Mouse (Mus musculus): ENCODE measurements at regions not wholly inside any gene's neighbourhood (a gene's known extent, or its start where the extent isn't known, plus 50 kb on each side); places are given as distances from the start of the nearest gene placed in this dataset.

DNA sequence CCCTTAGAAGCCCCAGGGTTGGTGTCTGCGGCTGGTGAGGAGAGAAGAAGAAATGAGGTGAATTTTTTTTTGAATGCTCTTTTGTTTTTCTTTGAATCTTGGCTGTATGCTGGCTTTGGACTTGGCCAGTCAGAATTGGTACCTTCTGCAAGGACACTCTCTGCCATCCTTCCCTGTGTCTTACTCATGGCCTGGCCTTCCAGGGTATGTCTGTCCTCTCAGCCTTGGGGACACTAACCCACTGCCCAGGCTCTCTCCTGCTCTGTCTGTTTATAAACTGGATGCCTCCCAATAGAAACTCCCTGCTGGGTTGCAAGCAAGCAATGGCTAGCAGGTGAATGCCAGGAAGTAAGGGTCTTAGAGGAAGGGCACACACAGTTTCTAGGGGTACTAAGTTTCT is 110.4 kb upstream of the Sdk2 start:
- peaks cover 23% of the 10 kb centered on the region for H3K4me1 ChIP-seq (ENCODE audit: insufficient read depth, low read length)
- peak overlapping the region; percentile 56; the same call in 1 of the 2 replicates for H3K27ac ChIP-seq
- WGBS, result 43% methylated on average over 1 of the region's 1 CpGs
- ATAC-seq (no peak), DNase-seq (ENCODE audit: low spot score) (no peak)
- H3K9ac ChIP-seq (replicated peaks; ENCODE audit: low read length), result no peak overlapping the region
- no peaks in the 10 kb centered on the region for H3K9me3 ChIP-seq (ENCODE audit: low read length)
- no peaks in the 10 kb centered on the region for H3K36me3 ChIP-seq (ENCODE audit: insufficient read depth, low read length)
- TF ChIP-seq CTCF (IDR thresholded peaks at IDR 0.05; ENCODE audit: low read depth), result no peak
- H3K27me3 ChIP-seq (ENCODE audit: insufficient read depth, low read length), result no peaks in the 10 kb centered on the region
- no peak overlapping the region for H3K4me2 ChIP-seq (ENCODE audit: low read depth, low read length)
- no peak overlapping the region for H3K4me3 ChIP-seq (ENCODE audit: low read length)

DNA sequence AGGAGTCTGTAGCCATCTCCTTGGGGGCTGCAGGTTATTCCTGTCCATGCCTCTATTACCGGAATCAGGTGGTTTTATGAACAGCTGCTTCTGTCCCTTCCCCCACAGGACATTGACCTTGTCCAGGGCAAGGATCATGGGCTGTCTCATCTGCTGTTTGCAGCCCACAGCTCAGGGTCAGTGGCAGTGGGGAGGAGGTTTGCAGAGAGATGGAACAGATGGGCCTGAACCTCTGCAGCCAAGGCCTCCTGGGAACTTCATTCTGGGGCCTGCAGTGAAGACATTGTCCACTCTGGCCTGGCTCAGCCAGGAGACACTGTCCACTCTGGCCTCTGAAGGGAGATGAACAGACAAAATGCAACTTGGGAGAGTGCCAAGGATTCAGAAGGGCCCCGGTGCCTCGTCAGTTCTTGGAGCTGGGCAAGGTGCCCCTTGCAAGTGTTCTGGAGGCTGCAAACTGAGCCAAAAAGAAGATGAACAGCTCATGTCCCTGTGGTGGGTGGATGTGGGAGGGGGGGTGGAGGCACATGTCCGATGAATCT is 109.9 kb upstream of the Sdk2 start:
- peak; percentile 64 for DNase-seq (ENCODE audit: low spot score)
- Histone ChIP-seq H3K4me3 (ENCODE audit: low read length) (no peak overlapping the region), H3K9ac (replicated peaks; ENCODE audit: low read length) (no peak overlapping the region), H3K4me2 (ENCODE audit: low read depth, low read length) (no peak overlapping the region), H3K27ac (peak overlapping the region; percentile 56; the same call in 1 of the 2 replicates), H3K36me3 (ENCODE audit: insufficient read depth, low read length) (no peaks in the 10 kb centered on the region), H3K27me3 (ENCODE audit: insufficient read depth, low read length) (no peaks in the 10 kb centered on the region), H3K9me3 (ENCODE audit: low read length) (no peaks in the 10 kb centered on the region), H3K4me1 (ENCODE audit: insufficient read depth, low read length) (peaks cover 23% of the 10 kb centered on the region)
- no peak for TF ChIP-seq CTCF (IDR thresholded peaks at IDR 0.05; ENCODE audit: low read depth)
- 33% methylated on average over 4 of the region's 4 CpGs for WGBS
- ATAC-seq, result no peak

DNA sequence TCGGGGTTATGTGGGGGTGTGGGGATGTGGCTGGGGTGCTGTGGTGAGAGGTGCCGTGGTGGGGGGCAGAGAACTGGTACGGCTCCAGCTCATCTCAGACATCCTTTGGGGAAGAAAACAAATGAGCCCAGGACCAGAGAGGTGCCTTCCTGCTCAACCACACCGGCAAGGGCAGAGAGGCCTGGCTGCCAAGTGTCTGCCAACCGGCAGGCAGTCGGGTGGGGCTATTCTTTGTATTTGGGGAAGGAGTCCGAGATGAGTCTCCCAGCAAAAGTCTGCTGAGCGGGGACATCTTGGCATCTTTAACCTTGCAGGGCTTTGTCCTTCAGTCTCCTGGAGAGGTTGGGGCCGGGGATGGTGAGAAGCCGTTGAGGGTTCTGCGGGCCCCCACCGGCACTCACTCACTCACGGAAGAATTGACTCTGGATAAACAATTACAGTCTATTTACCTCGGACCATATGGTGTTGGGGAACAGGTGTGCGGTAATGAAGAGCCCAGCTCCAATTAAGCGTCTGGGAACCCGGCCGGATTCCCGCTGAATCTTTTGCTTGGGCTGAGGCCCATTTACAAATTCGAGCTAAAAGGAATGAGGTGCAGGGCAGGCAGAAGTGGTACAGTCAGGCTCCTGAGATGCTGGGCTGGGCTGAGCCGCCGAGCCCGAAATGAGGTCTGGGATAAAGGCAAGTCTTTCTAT is 108.7 kb upstream of the Sdk2 start:
- TF ChIP-seq CTCF (IDR thresholded peaks at IDR 0.05; ENCODE audit: low read depth), result no peak
- ATAC-seq, result peak; percentile 60
- no peak overlapping the region for H3K4me2 ChIP-seq (ENCODE audit: low read depth, low read length)

DNA sequence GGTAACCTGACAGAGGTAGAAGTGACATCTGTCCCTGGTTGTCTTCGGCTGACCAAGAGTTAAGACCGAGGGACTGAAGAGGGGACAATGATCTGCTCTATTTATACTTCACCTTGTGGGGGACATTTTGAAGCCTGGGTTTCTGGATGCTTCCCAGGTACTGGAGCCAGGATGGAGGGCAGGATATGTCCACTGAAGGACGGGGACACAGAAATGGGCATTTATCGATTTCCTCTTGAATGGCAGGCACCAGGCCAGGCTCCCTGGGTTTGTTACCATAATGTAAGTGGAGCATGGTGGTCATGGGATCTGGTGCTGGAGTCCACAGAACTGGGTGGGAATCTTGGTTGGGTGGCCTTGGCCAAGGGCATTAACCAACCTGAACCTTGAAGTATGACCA is 108.0 kb upstream of the Sdk2 start:
- H3K4me3 ChIP-seq (ENCODE audit: low read length), result no peak overlapping the region
- DNase-seq (ENCODE audit: low spot score) (no peak), ATAC-seq (no peak)
- H3K4me1 ChIP-seq (ENCODE audit: insufficient read depth, low read length), result peaks cover 23% of the 10 kb centered on the region
- no peaks in the 10 kb centered on the region for H3K9me3 ChIP-seq (ENCODE audit: low read length)
- no peak overlapping the region for H3K4me2 ChIP-seq (ENCODE audit: low read depth, low read length)
- 73% methylated on average over 4 of the region's 4 CpGs for WGBS
- no peaks in the 10 kb centered on the region for H3K27me3 ChIP-seq (ENCODE audit: insufficient read depth, low read length)
- peak overlapping the region; percentile 56 for H3K27ac ChIP-seq
- TF ChIP-seq CTCF (IDR thresholded peaks at IDR 0.05; ENCODE audit: low read depth), result no peak
- H3K36me3 ChIP-seq (ENCODE audit: insufficient read depth, low read length), result no peaks in the 10 kb centered on the region
- H3K9ac ChIP-seq (replicated peaks; ENCODE audit: low read length), result no peak overlapping the region

More for the DNA sequence above, 108.7 kb upstream of the Sdk2 start:
- Histone ChIP-seq H3K4me3 (ENCODE audit: low read length) (no peak overlapping the region), H3K36me3 (ENCODE audit: insufficient read depth, low read length) (no peaks in the 10 kb centered on the region), H3K27ac (peak overlapping the region; percentile 56), H3K9ac (replicated peaks; ENCODE audit: low read length) (no peak overlapping the region), H3K9me3 (ENCODE audit: low read length) (no peaks in the 10 kb centered on the region), H3K4me1 (ENCODE audit: insufficient read depth, low read length) (peaks cover 23% of the 10 kb centered on the region), H3K27me3 (ENCODE audit: insufficient read depth, low read length) (no peaks in the 10 kb centered on the region)
- peak; percentile 83 for DNase-seq (ENCODE audit: low spot score)
- whole genome bisulfite sequencing, result 24% methylated on average over 23 of the region's 23 CpGs

DNA sequence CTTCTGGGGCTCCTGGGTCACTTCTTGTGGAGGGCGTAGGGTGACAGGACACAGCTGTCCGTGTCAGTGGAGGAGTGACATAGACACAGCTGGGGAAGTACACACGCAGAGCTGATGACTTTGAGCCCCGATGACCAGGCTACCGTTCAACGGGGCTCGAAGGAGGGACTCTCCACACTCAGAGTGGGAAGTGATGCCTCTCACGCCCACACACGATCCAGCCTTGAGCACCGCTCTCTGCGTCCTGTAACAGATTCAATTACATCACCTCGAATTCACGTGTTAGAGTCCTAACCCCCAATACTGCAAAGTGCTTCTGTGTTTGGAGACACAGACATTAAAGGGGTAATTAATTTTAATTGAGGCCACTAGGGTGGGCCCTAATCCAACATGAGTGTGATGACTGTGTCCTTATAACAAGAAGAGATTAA is 101.4 kb upstream of the Sdk2 start:
- no peak overlapping the region for H3K4me2 ChIP-seq (ENCODE audit: low read depth, low read length)
- DNase-seq (ENCODE audit: low spot score), result peak; percentile 55
- H3K4me1 ChIP-seq (ENCODE audit: insufficient read depth, low read length), result peaks cover 7% of the 10 kb centered on the region; the same call in 1 of the 2 replicates
- WGBS, result 73% methylated on average over 13 of the region's 13 CpGs
- H3K27me3 ChIP-seq (ENCODE audit: insufficient read depth, low read length), result no peaks in the 10 kb centered on the region
- H3K4me3 ChIP-seq (ENCODE audit: low read length), result no peak overlapping the region
- peak; percentile 23 for TF ChIP-seq CTCF (IDR thresholded peaks at IDR 0.05; ENCODE audit: low read depth)
- no peaks in the 10 kb centered on the region for H3K36me3 ChIP-seq (ENCODE audit: insufficient read depth, low read length)
- no peak overlapping the region for H3K27ac ChIP-seq
- H3K9ac ChIP-seq (replicated peaks; ENCODE audit: low read length), result no peak overlapping the region
- no peaks in the 10 kb centered on the region for H3K9me3 ChIP-seq (ENCODE audit: low read length)
- ATAC-seq, result no peak

DNA sequence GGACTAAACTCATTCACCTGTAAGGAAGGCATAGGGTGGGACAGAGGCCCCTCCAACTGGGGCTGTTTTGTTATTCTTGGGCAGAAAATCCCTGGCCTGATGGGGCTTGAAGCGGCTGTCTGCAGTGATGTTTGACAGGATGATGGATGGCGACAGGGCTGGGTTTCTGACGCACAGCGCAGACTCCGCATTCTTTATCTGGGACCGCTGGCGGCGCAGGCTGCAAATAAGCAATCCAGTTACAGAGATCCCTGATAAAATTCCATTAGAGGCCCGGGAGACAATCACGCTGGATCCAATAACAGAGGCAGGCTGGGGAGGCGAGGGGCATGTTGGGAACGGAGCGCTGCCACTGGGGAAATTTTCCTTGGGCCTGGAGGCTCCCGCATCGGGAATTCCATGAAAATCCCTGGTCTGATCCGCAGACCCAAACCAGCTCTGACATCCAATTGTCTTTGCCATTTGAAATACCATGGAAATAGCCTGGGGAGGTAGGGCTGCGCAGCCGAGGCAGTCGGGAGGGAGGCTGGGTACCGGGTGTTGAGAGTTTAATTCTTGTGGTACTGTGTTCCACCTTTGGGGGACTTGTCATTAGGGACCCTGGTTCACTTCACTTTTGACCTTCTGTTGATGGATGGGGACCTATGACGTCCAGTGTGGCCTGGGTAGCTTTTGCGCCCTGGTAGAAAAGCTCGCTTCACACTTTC is 99.0 kb upstream of the Sdk2 start:
- ATAC-seq (no peak), DNase-seq (ENCODE audit: low spot score) (peak; percentile 70)
- H3K27ac ChIP-seq, result no peak overlapping the region; the same call in 1 of the 2 replicates
- no peaks in the 10 kb centered on the region for H3K27me3 ChIP-seq (ENCODE audit: insufficient read depth, low read length)
- peaks cover 7% of the 10 kb centered on the region; the same call in 1 of the 2 replicates for H3K4me1 ChIP-seq (ENCODE audit: insufficient read depth, low read length)
- H3K36me3 ChIP-seq (ENCODE audit: insufficient read depth, low read length), result no peaks in the 10 kb centered on the region
- no peak for TF ChIP-seq CTCF (IDR thresholded peaks at IDR 0.05; ENCODE audit: low read depth)
- no peak overlapping the region for H3K4me3 ChIP-seq (ENCODE audit: low read length)
- H3K4me2 ChIP-seq (ENCODE audit: low read depth, low read length), result peak overlapping the region; percentile 39
- 0 out of 2 replicates have a peak overlapping the region, but pooled peaks have one; percentile 13 for H3K9ac ChIP-seq (replicated peaks; ENCODE audit: low read length)
- no peaks in the 10 kb centered on the region for H3K9me3 ChIP-seq (ENCODE audit: low read length)
- 20% methylated on average over 23 of the region's 23 CpGs for WGBS
